Mouse (Mus musculus): ENCODE results near the gene Lrrc25.

Lrrc25 gene

GRCm38 (mm10) chr8:70617985-70618384, 2.0 kb downstream of the Lrrc25 start:
- no peak for DNase-seq

GRCm38 (mm10) chr8:70618888-70619334, 3.0 kb downstream of the Lrrc25 start:
- peak; percentile 86 for DNase-seq

GRCm38 (mm10) chr8:70622220-70622619, 6.3 kb downstream of the Lrrc25 start:
- no peak for DNase-seq

GRCm38 (mm10) chr8:70625104-70625503, 9.1 kb downstream of the Lrrc25 start:
- peak; percentile 86 for DNase-seq

- no peak for DNase-seq
Observed at GRCm38 (mm10) chr8:70627041-70627440, 11.1 kb downstream of the Lrrc25 start.

GRCm38 (mm10) chr8:70628986-70629490, 13.1 kb downstream of the Lrrc25 start:
- DNase-seq = no peak

- peak; percentile 85 for DNase-seq
Observed at GRCm38 (mm10) chr8:70629574-70630531, 13.9 kb downstream of the Lrrc25 start.

GRCm38 (mm10) chr8:70630532-70631381, 14.8 kb downstream of the Lrrc25 start:
- peak; percentile 84 for DNase-seq

- DNase-seq = peak; percentile 72
Observed at GRCm38 (mm10) chr8:70631436-70631835, 15.5 kb downstream of the Lrrc25 start.

- DNase-seq = no peak
Observed at GRCm38 (mm10) chr8:70632346-70632892, 16.5 kb downstream of the Lrrc25 start, which contains the start of gene Gdf15. Gene Gdf15, minus strand, starts transcription at chr8:70632456.

- peak; percentile 86 for DNase-seq
Observed at GRCm38 (mm10) chr8:70634066-70634465, 18.1 kb downstream of the Lrrc25 start.

GRCm38 (mm10) chr8:70635527-70635926, 19.6 kb downstream of the Lrrc25 start:
- no peak for DNase-seq

- no peak for DNase-seq
Observed at GRCm38 (mm10) chr8:70636838-70637237, 20.9 kb downstream of the Lrrc25 start.

GRCm38 (mm10) chr8:70638752-70639151, 22.8 kb downstream of the Lrrc25 start:
- DNase-seq = no peak

- no peak for DNase-seq
Observed at GRCm38 (mm10) chr8:70643019-70643418, 27.1 kb downstream of the Lrrc25 start.

GRCm38 (mm10) chr8:70644065-70644464, 28.1 kb downstream of the Lrrc25 start:
- peak; percentile 56 for DNase-seq

GRCm38 (mm10) chr8:70645501-70646224, 29.7 kb downstream of the Lrrc25 start:
- DNase-seq = peak; percentile 68

GRCm38 (mm10) chr8:70646369-70646768, 30.4 kb downstream of the Lrrc25 start:
- no peak for DNase-seq

GRCm38 (mm10) chr8:70646775-70647174, 30.8 kb downstream of the Lrrc25 start:
- no peak for DNase-seq

GRCm38 (mm10) chr8:70647343-70648163, 31.6 kb downstream of the Lrrc25 start:
- DNase-seq = no peak

GRCm38 (mm10) chr8:70648164-70648442, 32.1 kb downstream of the Lrrc25 start:
- DNase-seq = no peak

Measured in lung, postnatal 36 days (tissue).